Mouse (Mus musculus) ZHBTc4 (cell line): Measurements from ENCODE around the gene Mtrr.
"Not testable (repeated sequence)": the region's sequence is repeated elsewhere in the genome, so short reads cannot be mapped to it uniquely, and the experiment has no call there.

Experiments
- DNase-seq: peaks from one replicate; pipeline ENCODE4 v3.0.0-alpha.2; 2011; ENCODE audit warnings: low read depth, low spot score

The Mtrr gene

DNA sequence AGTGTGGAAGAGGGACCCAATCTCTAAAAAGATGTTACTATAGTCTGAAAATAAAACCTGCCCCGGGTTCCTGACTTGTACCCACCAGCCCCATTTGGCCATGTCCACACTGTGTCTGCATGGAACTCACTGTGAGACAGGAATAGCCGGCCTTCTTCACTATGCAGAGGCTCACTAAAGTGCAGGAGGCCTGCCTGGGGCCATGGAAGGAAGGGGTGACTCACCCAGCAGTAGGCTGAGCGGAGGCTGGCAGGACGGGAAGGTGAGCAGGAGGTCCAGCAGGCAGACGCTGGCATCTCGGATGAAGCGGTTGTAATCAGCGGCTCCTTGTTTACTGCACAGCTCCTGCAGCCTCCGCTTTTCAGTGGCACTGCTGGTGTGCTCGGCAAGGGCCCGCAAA, 13.4 kb downstream of the Mtrr start:
- peak; percentile 7 for DNase-seq

DNA sequence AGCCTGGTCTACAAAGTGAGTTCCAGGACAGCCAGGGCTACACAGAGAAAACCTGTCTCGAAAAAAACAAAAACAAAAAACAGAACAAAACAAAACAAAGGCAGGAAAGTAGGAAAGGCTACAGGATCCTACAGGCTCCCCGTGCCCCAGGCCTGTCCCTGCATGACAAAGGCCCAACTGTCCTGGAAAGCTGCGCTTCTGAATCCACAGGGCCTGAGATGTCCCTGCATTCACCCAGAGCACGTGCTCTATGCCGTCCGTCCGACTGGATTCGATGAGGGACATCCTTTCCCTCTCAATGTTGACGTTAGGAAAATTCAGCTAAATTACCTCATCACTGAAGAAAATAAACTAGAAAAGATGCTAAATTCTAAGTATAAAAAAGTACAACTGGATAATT, 13.8 kb downstream of the Mtrr start:
- peak; percentile 53 for DNase-seq

DNA sequence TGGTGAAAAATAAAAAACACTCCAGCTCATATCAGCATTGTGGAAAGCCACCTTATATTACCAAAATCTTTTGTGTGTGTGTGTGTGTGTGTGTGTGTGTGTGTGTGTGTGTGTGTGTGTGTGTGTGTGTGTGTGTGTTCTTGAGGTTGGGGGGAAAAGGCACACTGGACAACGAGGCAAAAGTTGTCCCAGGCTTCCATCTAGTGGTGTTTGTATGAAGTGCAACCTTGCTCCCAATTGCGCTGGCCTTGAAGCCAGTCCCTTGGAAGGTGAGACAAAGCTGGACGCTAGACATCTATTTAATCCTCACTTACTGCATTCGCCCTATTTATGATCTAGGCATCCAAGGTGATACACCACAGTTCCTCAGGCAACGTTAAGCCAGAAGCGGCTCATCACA, 28.6 kb downstream of the Mtrr start:
- DNase-seq = not testable (repeated sequence)
